Mouse (Mus musculus) liver, adult 2 months (tissue): ENCODE measurements around the gene Bmp6. TPM values are rescaled to one million over a fixed set of nuclear protein-coding genes. Genes with fewer than 3 reads are reported as not detected.
A peak's percentile ranks its signal among the peaks of the same experiment; 100 is the strongest.

ENCODE experiments used
- DNase-seq: peaks from one replicate; pipeline ENCODE4 v3.0.0-alpha.2; 2011; ENCODE audit warnings: low read depth, low spot score; ENCODE audit errors: extremely low read depth
- H3K27ac ChIP-seq: fragments of 200-500 bp; replicated peaks from 2 replicates; pipeline ENCODE4 v1.5.1; 2012; ENCODE audit warnings: low read depth, mild to moderate bottlenecking, control low read depth, inconsistent platforms, low read length; ENCODE audit not compliant: insufficient read depth
- H3K27me3 ChIP-seq: fragments of 200-500 bp; 2 replicates; pipeline ENCODE4 v1.6.1; 2012; ENCODE audit warnings: mild to moderate bottlenecking, moderate library complexity, low read length, inconsistent platforms; ENCODE audit not compliant: control insufficient read depth, insufficient read depth
- H3K36me3 ChIP-seq: fragments of 200-500 bp; 2 replicates; pipeline ENCODE4 v1.6.1; 2012; ENCODE audit warnings: low read length, inconsistent platforms; ENCODE audit not compliant: control insufficient read depth, insufficient read depth
- H3K4me1 ChIP-seq: fragments of 200-500 bp; 2 replicates; pipeline ENCODE4 v1.6.1; 2011; ENCODE audit warnings: low read length; ENCODE audit not compliant: control insufficient read depth, insufficient read depth
- H3K4me3 ChIP-seq: fragments of 200-500 bp; 2 replicates; pipeline ENCODE4 v1.5.1; 2011; ENCODE audit warnings: low read depth, mild to moderate bottlenecking, control low read depth, low read length, moderate library complexity; ENCODE audit not compliant: insufficient read depth
- H3K79me2 ChIP-seq: fragments of 200-500 bp; 2 replicates; pipeline ENCODE4 v1.6.1; 2012; ENCODE audit warnings: inconsistent platforms, mild to moderate bottlenecking, low read length, moderate library complexity; ENCODE audit not compliant: control insufficient read depth, insufficient read depth
- H3K9ac ChIP-seq: fragments of 200-500 bp; 2 replicates; pipeline ENCODE4 v1.6.1; 2012; ENCODE audit warnings: low read depth, mild to moderate bottlenecking, control low read depth, inconsistent platforms, low read length
- CTCF ChIP-seq: fragments of 200-500 bp; IDR thresholded peaks from 2 replicates; pipeline ENCODE4 v1.5.1; 2011; ENCODE audit warnings: low read depth, low read length, control low read depth
- POLR2A ChIP-seq: fragments of 200-500 bp; IDR thresholded peaks from 2 replicates; pipeline ENCODE4 v1.6.1; 2011; ENCODE audit warnings: low read length, control low read depth; ENCODE audit not compliant: insufficient read depth; ENCODE audit errors: extremely low read depth
- WGBS: fragments of 180-500 bp; shearing (Covaris S2); methylation state at CpG from one replicate; pipeline ENCODE4 v1.1.7; 2018; 5-methylcytosine and 5-hydroxymethylcytosine counted together
- polyA plus RNA-seq: library from polyadenylated mRNA; depleted of rRNA; stranded (reverse); fragments of >200 nt; gene quantifications from 2 replicates; pipeline ENCODE4 v1.2.3, GENCODE M21; 2012
- total RNA-seq: library from RNA; depleted of rRNA; stranded (reverse); fragments of >200 nt; gene quantifications from 2 replicates; pipeline ENCODE4 v1.2.3, GENCODE M21; 2014

The Bmp6 gene
- total and polyA plus RNA-seq, 2 experiments = 2.6 to 2.9 TPM

GRCm38 (mm10) chr13:38522056-38522654, 177.2 kb downstream of the Bmp6 start:
- TF ChIP-seq POLR2A = no peak
- TF ChIP-seq CTCF = no peak
- H3K36me3 ChIP-seq = peaks cover 52% of the 10 kb centered on the region
- H3K79me2 ChIP-seq = peaks cover 16% of the 10 kb centered on the region; the same call in 1 of the 2 replicates
- WGBS = 58% methylated on average over 4 of the region's 4 CpGs
- H3K27ac ChIP-seq = peak overlapping the region; percentile 46
- H3K4me3 ChIP-seq = no peak overlapping the region
- H3K9ac ChIP-seq = no peak overlapping the region
- H3K4me1 ChIP-seq = peaks cover 22% of the 10 kb centered on the region; the same call in 1 of the 2 replicates
- peak; percentile 53 for DNase-seq
- H3K27me3 ChIP-seq = no peaks in the 10 kb centered on the region

- Histone ChIP-seq H3K79me2 (peaks cover 21% of the 10 kb centered on the region; the same call in 1 of the 2 replicates), H3K4me3 (no peak overlapping the region), H3K4me1 (peaks cover 19% of the 10 kb centered on the region; the same call in 1 of the 2 replicates), H3K36me3 (peaks cover 43% of the 10 kb centered on the region), H3K27ac (peak overlapping the region; percentile 46), H3K9ac (no peak overlapping the region), H3K27me3 (no peaks in the 10 kb centered on the region)
- TF ChIP-seq CTCF (0 out of 2 replicates have a peak, but pooled peaks have one; percentile 9), POLR2A (no peak)
- 30% methylated on average over 11 of the region's 11 CpGs for WGBS
- DNase-seq = peak; percentile 98
Measured at GRCm38 (mm10) chr13:38523231-38523630, 178.3 kb downstream of the Bmp6 start.

GRCm38 (mm10) chr13:38525261-38525660, 180.4 kb downstream of the Bmp6 start:
- 12% methylated on average over 3 of the region's 3 CpGs for WGBS
- TF ChIP-seq POLR2A (no peak), CTCF (no peak)
- peaks cover 20% of the 10 kb centered on the region; the same call in 1 of the 2 replicates for H3K79me2 ChIP-seq
- peaks cover 25% of the 10 kb centered on the region for H3K36me3 ChIP-seq
- H3K9ac ChIP-seq = peak overlapping the region; percentile 2; the same call in 1 of the 2 replicates
- DNase-seq = peak; percentile 93
- H3K27me3 ChIP-seq = no peaks in the 10 kb centered on the region
- H3K4me1 ChIP-seq = peaks cover 24% of the 10 kb centered on the region
- H3K27ac ChIP-seq = peak overlapping the region; percentile 63
- peak overlapping the region; percentile 4; the same call in 1 of the 2 replicates for H3K4me3 ChIP-seq

- Histone ChIP-seq H3K36me3 (peaks cover 19% of the 10 kb centered on the region), H3K4me3 (no peak overlapping the region; the same call in 1 of the 2 replicates), H3K4me1 (peaks cover 24% of the 10 kb centered on the region), H3K9ac (no peak overlapping the region; the same call in 1 of the 2 replicates), H3K27ac (peak overlapping the region; percentile 42), H3K27me3 (no peaks in the 10 kb centered on the region), H3K79me2 (peaks cover 13% of the 10 kb centered on the region; the same call in 1 of the 2 replicates)
- TF ChIP-seq CTCF (no peak), POLR2A (no peak)
- DNase-seq = peak; percentile 99
- 18% methylated on average over 2 of the region's 2 CpGs for WGBS
Measured at GRCm38 (mm10) chr13:38526116-38526515, 181.2 kb downstream of the Bmp6 start.

- Histone ChIP-seq H3K4me1 (peaks cover 24% of the 10 kb centered on the region), H3K27me3 (no peaks in the 10 kb centered on the region), H3K36me3 (peaks cover 8% of the 10 kb centered on the region), H3K27ac (peak overlapping the region; percentile 91), H3K9ac (peak overlapping the region; percentile 84), H3K79me2 (peaks cover 13% of the 10 kb centered on the region; the same call in 1 of the 2 replicates), H3K4me3 (peak overlapping the region; percentile 67)
- DNase-seq = peak; percentile 64
- TF ChIP-seq POLR2A = no peak
- TF ChIP-seq CTCF = no peak
- WGBS = 3% methylated on average over 15 of the region's 15 CpGs
Measured at GRCm38 (mm10) chr13:38527041-38527796, 182.3 kb downstream of the Bmp6 start.
